Mouse (Mus musculus): ENCODE results near the gene Scnn1a. TPM values are rescaled to one million over a fixed set of nuclear protein-coding genes. Genes with fewer than 3 reads are reported as not detected.
"Not testable (repeated sequence)": the region's sequence is repeated elsewhere in the genome, so short reads cannot be mapped to it uniquely, and the experiment has no call there.

Gene Scnn1a
- polyA plus RNA-seq, 1 experiment from 2014 or later, result 2.6 TPM

DNA sequence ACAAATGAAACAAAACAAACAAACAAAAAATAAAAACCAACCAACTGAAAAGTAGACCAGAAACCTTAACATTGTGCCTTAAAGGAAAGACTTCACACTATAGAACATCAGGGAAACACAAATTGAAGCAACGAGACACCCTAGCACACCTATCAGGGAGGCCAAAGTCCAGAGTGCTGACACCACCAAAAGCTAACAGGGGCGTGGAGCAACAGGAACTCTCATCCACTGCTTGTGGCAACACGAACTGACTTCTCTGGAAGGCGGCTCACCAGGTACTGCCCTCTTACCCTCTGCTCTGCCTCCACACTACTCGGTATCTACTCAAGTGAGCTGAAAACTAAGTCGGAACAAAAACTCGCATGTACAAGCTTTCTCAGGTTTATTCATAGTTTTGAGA lies 28.2 kb upstream of the Scnn1a start:
- peak; percentile 83 for ATAC-seq

GRCm38 (mm10) chr6:125294049-125294448 lies 26.4 kb upstream of the Scnn1a start:
- H3K4me2 ChIP-seq (replicated peaks), result no peak overlapping the region
- 80% methylated on average over 4 of the region's 4 CpGs for WGBS
- H3K4me3 ChIP-seq (replicated peaks), result no peak overlapping the region
- H3K27ac ChIP-seq, result no peak overlapping the region
- H3K27me3 ChIP-seq (replicated peaks), result no peaks in the 10 kb centered on the region
- peaks cover under 1% of the 10 kb centered on the region; the same call in 1 of the 2 replicates for H3K4me1 ChIP-seq (replicated peaks)
- no peak overlapping the region for H3K9ac ChIP-seq
- H3K36me3 ChIP-seq, result no peaks in the 10 kb centered on the region
- no peaks in the 10 kb centered on the region for H3K9me3 ChIP-seq
- ATAC-seq, result no peak

More for the DNA sequence above, 28.2 kb upstream of the Scnn1a start:
- H3K4me1 ChIP-seq (replicated peaks), result peaks cover 3% of the 10 kb centered on the region; the same call in 1 of the 2 replicates
- no peaks in the 10 kb centered on the region for H3K27me3 ChIP-seq (replicated peaks)
- 79% methylated on average over 7 of the region's 7 CpGs for WGBS
- 0 out of 2 replicates have a peak overlapping the region, but pooled peaks have one; percentile 4 for H3K27ac ChIP-seq
- no peaks in the 10 kb centered on the region for H3K36me3 ChIP-seq
- H3K9me3 ChIP-seq, result no peaks in the 10 kb centered on the region
- H3K9ac ChIP-seq, result no peak overlapping the region
- H3K4me3 ChIP-seq (replicated peaks), result no peak overlapping the region
- H3K4me2 ChIP-seq (replicated peaks), result no peak overlapping the region

GRCm38 (mm10) chr6:125297149-125297820 lies 23.2 kb upstream of the Scnn1a start:
- Histone ChIP-seq H3K9me3 (no peaks in the 10 kb centered on the region), H3K4me1 (replicated peaks) (peaks cover 5% of the 10 kb centered on the region; the same call in 1 of the 2 replicates), H3K36me3 (no peaks in the 10 kb centered on the region), H3K9ac (no peak overlapping the region), H3K27ac (no peak overlapping the region), H3K4me2 (replicated peaks) (no peak overlapping the region), H3K27me3 (replicated peaks) (no peaks in the 10 kb centered on the region), H3K4me3 (replicated peaks) (no peak overlapping the region)
- ATAC-seq, result peak; percentile 76
- 53% methylated on average over 5 of the region's 5 CpGs for WGBS

DNA sequence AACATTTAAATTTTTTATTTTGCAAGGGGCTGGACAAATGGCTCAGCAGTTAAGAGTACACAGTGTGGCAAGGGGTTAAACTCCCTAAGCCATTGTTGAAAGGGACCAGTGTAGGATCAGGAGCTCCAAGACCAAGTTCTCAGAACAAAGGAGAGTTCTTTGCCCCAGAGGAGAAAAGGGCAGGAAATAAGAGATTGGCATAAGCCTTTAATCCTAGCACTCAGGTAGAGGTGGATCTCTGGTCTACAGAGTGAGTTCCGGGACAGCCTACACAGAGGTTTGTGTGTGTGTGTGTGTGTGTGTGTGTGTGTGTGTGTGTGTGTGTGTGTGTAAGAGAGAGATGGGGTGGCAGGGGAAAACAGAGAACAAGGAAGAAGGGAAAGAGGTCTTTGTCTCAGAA lies 19.5 kb upstream of the Scnn1a start:
- Histone ChIP-seq H3K9me3 (no peaks in the 10 kb centered on the region), H3K4me3 (replicated peaks) (no peak overlapping the region), H3K27ac (no peak overlapping the region), H3K4me2 (replicated peaks) (no peak overlapping the region), H3K27me3 (replicated peaks) (no peaks in the 10 kb centered on the region), H3K4me1 (replicated peaks) (peaks cover 5% of the 10 kb centered on the region; the same call in 1 of the 2 replicates), H3K36me3 (no peaks in the 10 kb centered on the region), H3K9ac (no peak overlapping the region)
- WGBS, result 70% methylated on average over 1 of the region's 1 CpGs
- ATAC-seq, result peak; percentile 32

DNA sequence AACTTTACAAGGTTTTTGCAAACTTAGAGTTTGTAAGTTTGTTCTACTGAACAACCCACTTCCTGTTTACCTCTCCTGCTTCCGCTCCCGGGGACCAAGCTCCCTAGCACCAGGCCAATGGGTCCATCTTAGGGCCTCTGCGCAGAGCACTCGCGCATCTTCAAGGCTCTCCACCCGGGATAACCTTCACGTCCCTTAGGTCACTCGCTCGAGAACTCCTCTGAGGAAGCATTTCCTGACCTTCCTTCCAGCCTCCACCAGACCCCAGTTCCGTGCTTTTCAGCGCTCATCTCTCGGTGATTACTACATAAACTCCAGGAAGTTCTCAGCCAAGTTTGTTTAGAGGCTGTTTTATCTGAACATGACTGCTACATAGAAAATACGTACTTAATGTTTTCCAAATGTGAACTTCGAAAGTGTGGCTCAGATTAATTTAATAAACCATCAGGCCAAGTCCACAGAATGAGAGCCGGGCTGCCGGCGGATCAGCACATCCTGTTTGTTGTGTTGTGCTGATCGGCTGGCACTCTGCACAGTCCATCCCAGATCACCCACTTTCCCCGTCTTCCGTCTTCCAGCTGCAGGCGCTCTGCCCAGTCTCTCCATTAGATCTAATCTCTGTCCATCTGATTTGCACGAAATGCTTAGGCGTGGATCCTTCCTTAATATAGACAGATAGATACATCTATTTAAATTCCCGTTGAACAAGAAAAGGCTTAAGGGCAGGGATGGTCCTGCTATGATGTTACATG lies 18.1 kb upstream of the Scnn1a start:
- Histone ChIP-seq H3K9me3 (no peaks in the 10 kb centered on the region), H3K4me3 (replicated peaks) (no peak overlapping the region), H3K27me3 (replicated peaks) (no peaks in the 10 kb centered on the region), H3K4me1 (replicated peaks) (peaks cover 5% of the 10 kb centered on the region; the same call in 1 of the 2 replicates), H3K4me2 (replicated peaks) (no peak overlapping the region), H3K9ac (no peak overlapping the region), H3K36me3 (peaks cover 13% of the 10 kb centered on the region), H3K27ac (peak overlapping the region; percentile 55; the same call in 1 of the 2 replicates)
- no peak for ATAC-seq
- 73% methylated on average over 24 of the region's 24 CpGs for WGBS

GRCm38 (mm10) chr6:125303242-125303641 lies 17.2 kb upstream of the Scnn1a start:
- Histone ChIP-seq H3K9me3 (no peaks in the 10 kb centered on the region), H3K27me3 (replicated peaks) (no peaks in the 10 kb centered on the region), H3K4me2 (replicated peaks) (no peak overlapping the region), H3K4me3 (replicated peaks) (no peak overlapping the region), H3K36me3 (peaks cover 16% of the 10 kb centered on the region), H3K27ac (no peak overlapping the region), H3K9ac (no peak overlapping the region), H3K4me1 (replicated peaks) (peaks cover 5% of the 10 kb centered on the region; the same call in 1 of the 2 replicates)
- ATAC-seq, result no peak
- WGBS, result 79% methylated on average over 4 of the region's 4 CpGs

DNA sequence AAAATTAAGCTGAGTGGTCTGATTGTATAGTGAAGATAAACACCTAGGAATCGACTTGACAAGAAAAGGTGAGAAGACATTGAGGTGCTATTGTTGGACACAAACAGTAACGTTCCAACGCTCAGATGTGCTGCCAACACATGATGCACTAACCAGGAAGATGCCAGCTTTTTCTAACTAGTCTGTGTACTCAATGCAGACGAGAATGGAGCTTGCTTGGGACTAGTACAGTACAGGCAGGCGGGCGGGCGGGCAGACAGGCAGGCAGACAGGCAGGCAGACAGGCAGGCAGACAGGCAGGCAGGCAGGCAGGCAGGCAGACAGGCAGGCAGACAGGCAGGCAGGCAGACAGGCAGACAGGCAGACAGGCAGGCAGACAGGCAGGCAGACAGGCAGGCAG lies 16.1 kb upstream of the Scnn1a start:
- not testable (repeated sequence) for H3K27ac ChIP-seq; H3K27me3 ChIP-seq (replicated peaks); H3K9me3 ChIP-seq; ATAC-seq; H3K4me1 ChIP-seq (replicated peaks); H3K9ac ChIP-seq; H3K4me3 ChIP-seq (replicated peaks); H3K4me2 ChIP-seq (replicated peaks)
- H3K36me3 ChIP-seq, result peaks cover 17% of the 10 kb centered on the region
- 84% methylated on average over 7 of the region's 7 CpGs for WGBS

GRCm38 (mm10) chr6:125305465-125305864 lies 15.0 kb upstream of the Scnn1a start:
- H3K4me3 ChIP-seq (replicated peaks), result no peak overlapping the region
- H3K36me3 ChIP-seq, result peaks cover 17% of the 10 kb centered on the region
- WGBS, result 62% methylated on average over 6 of the region's 6 CpGs
- no peak overlapping the region for H3K9ac ChIP-seq
- H3K4me1 ChIP-seq (replicated peaks), result peaks cover 9% of the 10 kb centered on the region; the same call in 1 of the 2 replicates
- H3K27me3 ChIP-seq (replicated peaks), result no peaks in the 10 kb centered on the region
- 0 out of 2 replicates have a peak overlapping the region, but pooled peaks have one; percentile 5 for H3K27ac ChIP-seq
- peak; percentile 24; the same call in 1 of the 2 replicates for ATAC-seq
- no peak overlapping the region for H3K4me2 ChIP-seq (replicated peaks)
- H3K9me3 ChIP-seq, result no peaks in the 10 kb centered on the region

DNA sequence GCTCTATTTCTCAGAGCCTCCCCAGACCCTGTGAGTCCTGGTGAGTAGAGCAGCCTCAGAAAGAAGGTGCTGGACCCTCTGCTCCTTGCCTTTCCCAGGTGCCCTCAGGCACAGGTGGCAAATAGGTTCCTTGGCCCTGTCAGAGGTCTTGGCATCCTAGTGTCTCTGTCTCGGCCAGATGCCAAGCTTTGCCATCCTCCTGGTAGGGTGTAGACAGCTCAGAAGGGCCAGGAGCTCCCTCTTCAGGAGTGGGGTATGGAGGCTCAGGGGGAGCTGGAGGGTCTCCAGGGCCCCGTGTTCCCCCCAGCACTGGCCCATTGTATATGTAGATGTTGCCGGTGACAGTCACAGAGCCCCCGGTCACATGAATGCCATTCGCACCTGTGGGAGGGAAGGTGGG lies 13.4 kb upstream of the Scnn1a start:
- no peaks in the 10 kb centered on the region for H3K9me3 ChIP-seq
- H3K4me2 ChIP-seq (replicated peaks), result no peak overlapping the region
- H3K9ac ChIP-seq, result no peak overlapping the region
- no peak overlapping the region for H3K27ac ChIP-seq
- H3K4me3 ChIP-seq (replicated peaks), result no peak overlapping the region
- H3K27me3 ChIP-seq (replicated peaks), result no peaks in the 10 kb centered on the region
- peaks cover 12% of the 10 kb centered on the region for H3K4me1 ChIP-seq (replicated peaks)
- 92% methylated on average over 5 of the region's 5 CpGs for WGBS
- no peak for ATAC-seq
- H3K36me3 ChIP-seq, result peaks cover 17% of the 10 kb centered on the region

DNA sequence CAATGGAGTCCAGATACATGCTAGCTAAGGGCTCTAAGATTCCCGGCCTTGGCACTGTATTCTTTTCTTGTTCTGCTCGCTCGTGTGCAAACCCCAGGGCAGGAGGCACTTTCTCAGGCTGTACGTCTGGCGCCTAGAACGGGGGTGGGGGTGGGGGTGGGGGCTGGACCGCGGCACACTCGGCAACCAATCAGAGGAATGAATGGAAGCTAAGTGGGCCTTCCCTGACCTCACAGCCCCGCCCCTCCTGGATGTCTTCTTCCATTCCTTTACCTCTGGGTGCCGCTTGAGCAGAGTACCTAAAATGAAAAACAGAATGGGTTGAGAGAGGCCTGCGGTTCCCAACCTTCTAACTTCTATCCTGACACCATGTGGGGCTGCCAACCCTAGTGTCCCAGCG lies 11.5 kb upstream of the Scnn1a start:
- no peak overlapping the region for H3K4me3 ChIP-seq (replicated peaks)
- H3K9ac ChIP-seq, result no peak overlapping the region
- no peak overlapping the region; the same call in 1 of the 2 replicates for H3K27ac ChIP-seq
- no peak for ATAC-seq
- no peaks in the 10 kb centered on the region for H3K9me3 ChIP-seq
- H3K36me3 ChIP-seq, result peaks cover 17% of the 10 kb centered on the region
- H3K4me1 ChIP-seq (replicated peaks), result peaks cover 19% of the 10 kb centered on the region
- H3K4me2 ChIP-seq (replicated peaks), result no peak overlapping the region
- WGBS, result 24% methylated on average over 13 of the region's 13 CpGs
- H3K27me3 ChIP-seq (replicated peaks), result no peaks in the 10 kb centered on the region

DNA sequence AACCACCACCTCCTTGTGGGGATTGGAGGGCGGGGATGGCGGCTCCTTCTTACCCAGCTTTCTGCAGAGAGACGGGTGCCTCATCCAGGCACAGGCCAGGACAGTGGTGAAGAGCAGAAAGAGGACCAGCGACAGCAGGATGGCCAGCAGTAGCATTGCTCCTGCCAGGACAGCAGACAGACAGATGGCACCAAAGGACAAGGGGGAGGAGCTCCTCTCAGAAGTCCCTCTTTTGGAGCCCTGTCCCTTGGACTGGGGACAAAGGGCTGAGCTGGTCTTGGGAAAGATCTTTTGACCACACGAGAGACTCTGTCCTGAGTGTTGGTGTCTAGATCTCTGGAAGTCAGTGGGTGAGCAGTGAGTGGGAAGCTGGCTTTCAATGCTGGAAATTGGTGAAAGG lies 11.1 kb upstream of the Scnn1a start:
- Histone ChIP-seq H3K36me3 (peaks cover 17% of the 10 kb centered on the region), H3K4me2 (replicated peaks) (no peak overlapping the region), H3K27ac (no peak overlapping the region), H3K4me1 (replicated peaks) (peaks cover 23% of the 10 kb centered on the region), H3K9me3 (no peaks in the 10 kb centered on the region), H3K4me3 (replicated peaks) (no peak overlapping the region), H3K27me3 (replicated peaks) (no peaks in the 10 kb centered on the region), H3K9ac (no peak overlapping the region)
- ATAC-seq, result no peak
- WGBS, result 52% methylated on average over 5 of the region's 5 CpGs

- Histone ChIP-seq H3K4me1 (replicated peaks) (peaks cover 25% of the 10 kb centered on the region), H3K9me3 (no peaks in the 10 kb centered on the region), H3K36me3 (peaks cover 6% of the 10 kb centered on the region), H3K4me3 (replicated peaks) (peak overlapping the region; percentile 62), H3K27me3 (replicated peaks) (no peaks in the 10 kb centered on the region), H3K9ac (peak overlapping the region; percentile 76), H3K27ac (no peak overlapping the region), H3K4me2 (replicated peaks) (peak overlapping the region; percentile 68)
- WGBS, result 74% methylated on average over 9 of the region's 9 CpGs
- ATAC-seq, result no peak
These were observed 8.3 kb upstream of the Scnn1a start for GRCm38 (mm10) chr6:125312171-125312570.

Data from intestine, embryonic 15.5 days (tissue).